Mouse (Mus musculus): Measurements from ENCODE around the gene Cd7. TPM values are rescaled to one million over a fixed set of nuclear protein-coding genes. Genes with fewer than 3 reads are reported as not detected.

Cd7 gene
- polyA plus RNA-seq (2014; fragmentation: Nextera tagmentation; extraction: Ambion mirVana): not detected in 2 replicates

GRCm38 (mm10) chr11:121039302-121039701, at the start of gene Cd7:
Gene Cd7, minus strand, starts transcription at chr11:121039418.
- H3K4me3 ChIP-seq (ENCODE audit: low read depth, low read length): no peak within 1 kb of the TSS
- no peaks in the 10 kb centered on the region for H3K9me3 ChIP-seq (replicated peaks; ENCODE audit: control insufficient read depth, low read length)
- DNase-seq (ENCODE audit: low spot score) (no peak), ATAC-seq (replicated peaks; ENCODE audit: insufficient number of reproducible peaks, low FRiP score, low TSS enrichment, low read depth) (no peak)
- no peaks in the 10 kb centered on the region; the same call in 1 of the 2 replicates for H3K27me3 ChIP-seq (ENCODE audit: control insufficient read depth, insufficient read depth, low read length)
- WGBS: 69% methylated on average over 5 of the region's 5 CpGs
- H3K27ac ChIP-seq (replicated peaks; ENCODE audit: low read depth, low read length): no peak within 1 kb of the TSS
- H3K9ac ChIP-seq (replicated peaks; ENCODE audit: low read length): no peak within 1 kb of the TSS
- H3K4me1 ChIP-seq (ENCODE audit: control insufficient read depth, insufficient read depth, low read length): no peaks in the 10 kb centered on the region
- H3K4me2 ChIP-seq (ENCODE audit: low read depth, low read length): no peak within 1 kb of the TSS
- H3K36me3 ChIP-seq (replicated peaks; ENCODE audit: control insufficient read depth, insufficient read depth, low read depth, low read length): no peaks in the 10 kb centered on the region

DNA sequence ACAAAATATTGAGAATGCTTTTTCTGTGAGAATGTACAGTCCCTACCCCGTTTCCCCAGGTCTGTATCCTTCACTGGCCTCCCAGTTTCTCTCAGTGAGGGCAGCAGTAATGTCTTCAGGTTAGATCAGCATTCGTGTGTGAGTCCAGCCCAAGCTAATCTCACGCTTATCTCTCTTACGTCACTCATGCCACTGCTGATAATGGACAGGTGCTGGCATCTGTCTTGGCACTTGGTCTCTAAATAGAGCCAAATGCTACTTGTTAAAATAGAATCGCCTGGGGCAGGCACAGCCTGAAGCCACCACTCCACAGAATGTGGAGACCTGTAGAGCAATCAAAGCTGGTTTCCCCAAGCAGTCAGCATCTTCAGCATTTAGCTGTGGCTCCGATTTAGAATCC, 49.8 kb upstream of the Cd7 start:
- Histone ChIP-seq H3K9ac (replicated peaks; ENCODE audit: low read length) (no peak overlapping the region), H3K4me3 (ENCODE audit: low read depth, low read length) (no peak overlapping the region), H3K4me1 (ENCODE audit: control insufficient read depth, insufficient read depth, low read length) (no peaks in the 10 kb centered on the region), H3K27ac (replicated peaks; ENCODE audit: low read depth, low read length) (no peak overlapping the region), H3K4me2 (ENCODE audit: low read depth, low read length) (no peak overlapping the region), H3K36me3 (replicated peaks; ENCODE audit: control insufficient read depth, insufficient read depth, low read depth, low read length) (no peaks in the 10 kb centered on the region), H3K27me3 (ENCODE audit: control insufficient read depth, insufficient read depth, low read length) (no peaks in the 10 kb centered on the region), H3K9me3 (replicated peaks; ENCODE audit: control insufficient read depth, low read length) (no peaks in the 10 kb centered on the region)
- ATAC-seq (replicated peaks; ENCODE audit: insufficient number of reproducible peaks, low FRiP score, low TSS enrichment, low read depth) (no peak), DNase-seq (ENCODE audit: low spot score) (no peak)
- 84% methylated on average over 6 of the region's 6 CpGs for WGBS

DNA sequence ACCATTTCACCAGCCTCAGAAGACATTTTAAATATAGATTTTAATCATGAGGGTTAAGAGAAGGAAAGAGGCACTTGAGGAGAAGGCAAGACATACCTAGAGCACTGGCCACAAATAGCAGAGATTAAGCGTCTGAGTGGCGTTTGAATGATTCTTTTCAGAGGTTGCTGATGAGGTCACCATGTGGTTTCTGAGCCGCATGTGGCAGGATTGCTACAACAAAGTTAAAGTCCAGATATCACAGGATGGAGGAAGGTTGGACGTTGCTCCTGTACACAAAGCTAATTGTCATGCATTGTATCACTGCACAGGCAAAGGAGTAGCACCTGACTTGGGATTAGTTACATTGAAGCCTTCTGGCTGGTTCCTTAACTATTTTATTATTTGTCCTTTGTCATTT, 47.1 kb upstream of the Cd7 start:
- Histone ChIP-seq H3K9ac (replicated peaks; ENCODE audit: low read length) (no peak overlapping the region), H3K27me3 (ENCODE audit: control insufficient read depth, insufficient read depth, low read length) (no peaks in the 10 kb centered on the region), H3K9me3 (replicated peaks; ENCODE audit: control insufficient read depth, low read length) (no peaks in the 10 kb centered on the region), H3K36me3 (replicated peaks; ENCODE audit: control insufficient read depth, insufficient read depth, low read depth, low read length) (no peaks in the 10 kb centered on the region), H3K4me3 (ENCODE audit: low read depth, low read length) (no peak overlapping the region), H3K4me1 (ENCODE audit: control insufficient read depth, insufficient read depth, low read length) (no peaks in the 10 kb centered on the region), H3K4me2 (ENCODE audit: low read depth, low read length) (no peak overlapping the region), H3K27ac (replicated peaks; ENCODE audit: low read depth, low read length) (no peak overlapping the region)
- DNase-seq (ENCODE audit: low spot score) (no peak), ATAC-seq (replicated peaks; ENCODE audit: insufficient number of reproducible peaks, low FRiP score, low TSS enrichment, low read depth) (no peak)
- 65% methylated on average over 4 of the region's 4 CpGs for WGBS

DNA sequence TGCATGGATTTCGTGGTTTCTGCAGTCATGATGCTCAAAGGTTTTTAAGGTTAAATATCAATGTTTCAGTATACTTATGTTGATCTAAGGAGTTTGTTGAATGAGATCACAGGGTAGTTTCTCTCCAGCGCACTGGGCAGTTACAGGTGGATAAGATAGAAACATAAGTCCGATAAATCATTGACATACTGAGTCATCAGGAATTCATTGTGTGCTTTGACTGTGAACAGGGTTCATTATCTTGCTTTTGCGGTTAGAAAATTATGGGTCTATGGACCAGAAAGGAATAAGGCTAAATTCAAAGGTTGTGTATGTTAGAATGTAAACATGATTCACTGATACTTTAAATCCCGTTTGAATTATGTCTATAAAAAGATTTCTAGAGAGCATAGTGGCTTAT, 46.0 kb upstream of the Cd7 start:
- no peak overlapping the region for H3K9ac ChIP-seq (replicated peaks; ENCODE audit: low read length)
- 81% methylated on average over 5 of the region's 5 CpGs for WGBS
- no peaks in the 10 kb centered on the region for H3K4me1 ChIP-seq (ENCODE audit: control insufficient read depth, insufficient read depth, low read length)
- H3K9me3 ChIP-seq (replicated peaks; ENCODE audit: control insufficient read depth, low read length): no peaks in the 10 kb centered on the region
- no peak overlapping the region for H3K4me2 ChIP-seq (ENCODE audit: low read depth, low read length)
- no peaks in the 10 kb centered on the region for H3K36me3 ChIP-seq (replicated peaks; ENCODE audit: control insufficient read depth, insufficient read depth, low read depth, low read length)
- no peak for DNase-seq (ENCODE audit: low spot score)
- no peak overlapping the region for H3K4me3 ChIP-seq (ENCODE audit: low read depth, low read length)
- H3K27me3 ChIP-seq (ENCODE audit: control insufficient read depth, insufficient read depth, low read length): no peaks in the 10 kb centered on the region
- no peak overlapping the region for H3K27ac ChIP-seq (replicated peaks; ENCODE audit: low read depth, low read length)
- ATAC-seq (replicated peaks; ENCODE audit: insufficient number of reproducible peaks, low FRiP score, low TSS enrichment, low read depth): no peak

DNA sequence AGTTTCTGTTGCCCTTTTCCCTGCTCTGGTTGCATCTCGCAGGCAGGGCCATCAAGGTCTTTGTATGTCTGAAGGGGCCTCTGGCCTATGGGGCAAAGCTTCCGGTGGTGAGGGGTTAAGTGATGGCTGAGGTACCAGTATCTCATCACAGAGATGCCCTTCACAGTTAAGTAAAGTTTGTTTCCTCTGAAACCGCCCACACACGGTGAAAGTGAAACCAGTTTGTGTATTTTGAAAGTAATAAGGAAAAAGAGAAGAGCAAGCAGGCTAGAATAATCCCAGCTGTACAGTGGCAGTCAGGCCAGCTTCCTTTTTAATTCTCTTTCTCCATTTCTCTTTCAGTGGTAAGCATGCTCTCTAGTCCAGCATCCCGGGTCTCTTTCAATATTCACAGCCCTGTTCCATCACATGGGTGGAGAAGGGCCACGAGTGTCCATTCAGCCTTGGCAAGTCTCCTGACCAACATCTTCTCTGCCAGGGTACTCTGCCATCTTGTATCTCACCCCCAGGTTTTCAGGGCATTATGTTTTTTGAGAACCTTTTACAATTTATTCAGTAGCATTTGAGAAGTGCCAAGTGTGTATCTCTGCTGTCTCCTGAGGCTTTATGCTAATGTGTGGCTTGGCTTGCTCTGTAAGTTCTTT, 43.8 kb upstream of the Cd7 start:
- no peak for DNase-seq (ENCODE audit: low spot score)
- Histone ChIP-seq H3K4me2 (ENCODE audit: low read depth, low read length) (no peak overlapping the region), H3K27ac (replicated peaks; ENCODE audit: low read depth, low read length) (no peak overlapping the region), H3K4me3 (ENCODE audit: low read depth, low read length) (no peak overlapping the region), H3K4me1 (ENCODE audit: control insufficient read depth, insufficient read depth, low read length) (no peaks in the 10 kb centered on the region), H3K27me3 (ENCODE audit: control insufficient read depth, insufficient read depth, low read length) (no peaks in the 10 kb centered on the region), H3K9ac (replicated peaks; ENCODE audit: low read length) (no peak overlapping the region), H3K9me3 (replicated peaks; ENCODE audit: control insufficient read depth, low read length) (no peaks in the 10 kb centered on the region), H3K36me3 (replicated peaks; ENCODE audit: control insufficient read depth, insufficient read depth, low read depth, low read length) (no peaks in the 10 kb centered on the region)
- 73% methylated on average over 6 of the region's 6 CpGs for WGBS
- no peak for ATAC-seq (replicated peaks; ENCODE audit: insufficient number of reproducible peaks, low FRiP score, low TSS enrichment, low read depth)

DNA sequence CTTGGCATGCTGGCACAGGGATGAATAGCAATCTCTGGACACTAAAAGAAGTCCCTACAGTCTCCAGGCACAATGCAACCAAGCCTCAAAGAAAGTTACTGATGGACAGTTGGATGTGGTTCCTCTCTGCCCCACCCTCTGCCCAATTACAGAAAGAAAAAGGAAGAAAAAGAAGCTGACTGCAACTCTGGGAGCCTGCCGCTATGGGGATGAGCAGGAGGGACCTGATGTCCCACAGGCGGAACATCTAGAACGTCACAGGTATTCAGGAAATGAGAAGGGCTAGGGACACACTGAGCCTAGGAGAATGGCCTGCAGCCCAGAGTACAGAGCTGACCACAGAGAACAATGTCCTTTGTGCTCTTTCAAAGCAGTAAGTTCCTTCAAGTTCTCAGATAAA, 43.0 kb upstream of the Cd7 start:
- no peak for ATAC-seq (replicated peaks; ENCODE audit: insufficient number of reproducible peaks, low FRiP score, low TSS enrichment, low read depth)
- Histone ChIP-seq H3K4me3 (ENCODE audit: low read depth, low read length) (no peak overlapping the region), H3K9me3 (replicated peaks; ENCODE audit: control insufficient read depth, low read length) (no peaks in the 10 kb centered on the region), H3K9ac (replicated peaks; ENCODE audit: low read length) (no peak overlapping the region), H3K27ac (replicated peaks; ENCODE audit: low read depth, low read length) (no peak overlapping the region), H3K4me1 (ENCODE audit: control insufficient read depth, insufficient read depth, low read length) (no peaks in the 10 kb centered on the region), H3K36me3 (replicated peaks; ENCODE audit: control insufficient read depth, insufficient read depth, low read depth, low read length) (no peaks in the 10 kb centered on the region), H3K4me2 (ENCODE audit: low read depth, low read length) (no peak overlapping the region), H3K27me3 (ENCODE audit: control insufficient read depth, insufficient read depth, low read length) (no peaks in the 10 kb centered on the region)
- DNase-seq (ENCODE audit: low spot score): no peak
- 84% methylated on average over 3 of the region's 3 CpGs for WGBS

DNA sequence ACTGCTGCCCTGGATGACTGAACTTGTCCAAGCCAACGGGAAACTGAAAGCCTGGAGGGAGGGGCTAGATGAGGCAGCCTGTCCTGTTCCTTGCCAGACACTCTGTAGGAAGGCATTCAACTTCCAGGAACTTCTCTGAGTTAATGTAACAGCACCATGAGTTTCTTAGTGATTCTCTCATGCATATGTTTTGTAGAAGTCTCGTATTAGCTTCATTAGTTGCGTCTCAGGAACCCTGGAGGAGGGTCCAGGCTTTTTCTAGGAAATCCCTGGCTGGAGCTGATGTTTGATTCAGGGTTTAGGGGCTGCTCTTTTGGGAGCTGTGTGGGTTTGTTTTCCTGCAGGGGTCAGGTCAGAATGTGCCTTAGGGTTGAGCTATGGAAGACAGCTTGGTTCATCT, 41.9 kb upstream of the Cd7 start, which contains the start of gene Sectm1a:
TSS of gene Sectm1a (minus strand) at position 101 of the 400 bp plus-strand sequence.
- DNase-seq (ENCODE audit: low spot score) (no peak), ATAC-seq (replicated peaks; ENCODE audit: insufficient number of reproducible peaks, low FRiP score, low TSS enrichment, low read depth) (no peak)
- Histone ChIP-seq H3K4me1 (ENCODE audit: control insufficient read depth, insufficient read depth, low read length) (no peaks in the 10 kb centered on the region), H3K9ac (replicated peaks; ENCODE audit: low read length) (no peak within 1 kb of the TSS), H3K4me2 (ENCODE audit: low read depth, low read length) (no peak within 1 kb of the TSS), H3K27ac (replicated peaks; ENCODE audit: low read depth, low read length) (no peak within 1 kb of the TSS), H3K36me3 (replicated peaks; ENCODE audit: control insufficient read depth, insufficient read depth, low read depth, low read length) (no peaks in the 10 kb centered on the region), H3K27me3 (ENCODE audit: control insufficient read depth, insufficient read depth, low read length) (no peaks in the 10 kb centered on the region), H3K4me3 (ENCODE audit: low read depth, low read length) (no peak within 1 kb of the TSS), H3K9me3 (replicated peaks; ENCODE audit: control insufficient read depth, low read length) (no peaks in the 10 kb centered on the region)
- WGBS: 66% methylated on average over 3 of the region's 3 CpGs

GRCm38 (mm10) chr11:121080330-121080729, 41.1 kb upstream of the Cd7 start:
- H3K27ac ChIP-seq (replicated peaks; ENCODE audit: low read depth, low read length): no peak overlapping the region
- no peak overlapping the region for H3K4me2 ChIP-seq (ENCODE audit: low read depth, low read length)
- H3K9me3 ChIP-seq (replicated peaks; ENCODE audit: control insufficient read depth, low read length): no peaks in the 10 kb centered on the region
- H3K4me3 ChIP-seq (ENCODE audit: low read depth, low read length): no peak overlapping the region
- H3K4me1 ChIP-seq (ENCODE audit: control insufficient read depth, insufficient read depth, low read length): no peaks in the 10 kb centered on the region
- ATAC-seq (replicated peaks; ENCODE audit: insufficient number of reproducible peaks, low FRiP score, low TSS enrichment, low read depth) (no peak), DNase-seq (ENCODE audit: low spot score) (no peak)
- no peaks in the 10 kb centered on the region for H3K27me3 ChIP-seq (ENCODE audit: control insufficient read depth, insufficient read depth, low read length)
- 92% methylated on average over 8 of the region's 8 CpGs for WGBS
- H3K9ac ChIP-seq (replicated peaks; ENCODE audit: low read length): no peak overlapping the region
- no peaks in the 10 kb centered on the region for H3K36me3 ChIP-seq (replicated peaks; ENCODE audit: control insufficient read depth, insufficient read depth, low read depth, low read length)
